Mouse (Mus musculus) kidney, postnatal 36 days (tissue): ENCODE results near the gene Ppp1r10.
A peak's percentile ranks its signal among the peaks of the same experiment; 100 is the strongest.

Experiments used
- DNase-seq, 2 experiments: peaks; one replicate each; pipeline ENCODE4 v3.0.0; 2021 to 2022; ENCODE audit warnings: mixed read lengths in 2 of 2

Ppp1r10 gene

DNA sequence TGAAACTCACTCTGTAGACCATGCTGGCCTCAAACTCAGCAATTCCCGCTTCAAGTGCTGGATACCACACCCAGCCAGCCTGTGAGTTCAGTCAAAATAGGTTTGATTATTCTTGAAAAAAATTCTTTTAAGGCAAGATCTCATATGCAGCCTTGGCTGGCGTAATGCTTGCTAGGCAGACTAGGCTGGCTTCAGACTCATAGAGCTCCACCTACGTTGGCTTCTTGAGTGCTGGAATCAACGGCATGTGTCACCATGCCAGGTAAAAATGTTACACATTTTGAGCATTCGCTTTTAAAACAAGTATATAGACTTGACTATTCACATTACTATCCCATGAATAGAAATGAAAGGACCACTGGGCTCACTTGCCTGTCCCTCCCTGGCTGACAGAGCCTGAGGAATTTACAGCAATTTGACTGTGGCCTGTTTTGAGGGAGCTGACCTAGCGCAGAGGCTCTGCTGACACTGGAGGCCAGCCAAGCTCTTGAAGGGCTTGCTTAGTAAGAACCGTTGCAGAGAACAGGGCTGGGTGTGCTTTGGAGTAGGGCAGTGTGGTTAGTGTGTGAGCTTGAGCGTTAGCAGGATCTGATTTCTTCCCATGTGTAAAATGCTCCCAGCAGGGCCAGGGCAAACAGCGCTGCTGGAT lies 12.8 kb upstream of the Ppp1r10 start:
- peak; percentile 78 to 80 for DNase-seq

DNA sequence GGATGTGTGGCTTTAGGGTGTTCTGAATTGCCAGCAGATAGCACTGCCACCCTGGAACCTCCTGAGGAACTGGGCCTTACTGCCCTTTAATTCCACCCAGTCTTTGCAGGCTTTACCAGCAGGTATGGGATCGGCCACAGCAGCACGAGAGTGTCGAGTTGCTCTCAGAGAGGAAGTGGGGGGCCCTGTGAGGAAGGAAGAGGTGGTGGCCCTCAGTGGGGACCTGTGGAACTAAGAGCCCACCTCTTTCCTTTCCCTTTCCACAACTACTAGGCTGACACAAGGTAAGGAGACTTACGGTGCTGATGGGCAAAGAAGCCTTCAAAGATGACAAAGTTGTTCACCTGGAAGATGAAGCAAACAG lies 12.3 kb upstream of the Ppp1r10 start:
- no peak for DNase-seq

DNA sequence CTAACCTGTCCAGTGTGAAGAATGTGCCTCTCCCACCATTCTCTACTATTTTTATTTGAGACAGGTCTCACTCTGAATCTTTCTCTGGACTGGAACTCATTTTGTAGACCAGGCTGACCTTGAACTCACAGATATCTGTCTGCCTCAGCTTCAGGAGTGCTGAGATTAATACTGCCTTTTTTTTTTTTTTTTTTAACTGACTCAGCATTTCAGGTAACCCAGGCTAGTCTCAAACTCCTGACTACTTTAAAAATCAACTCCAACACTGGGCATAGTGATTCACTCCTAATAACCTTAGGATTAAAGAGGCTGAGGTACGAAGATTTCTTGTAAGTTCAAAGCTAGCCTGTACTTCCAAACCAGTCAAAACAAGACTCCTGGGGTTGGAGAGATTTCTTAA lies 10.6 kb upstream of the Ppp1r10 start:
- no peak for DNase-seq

DNA sequence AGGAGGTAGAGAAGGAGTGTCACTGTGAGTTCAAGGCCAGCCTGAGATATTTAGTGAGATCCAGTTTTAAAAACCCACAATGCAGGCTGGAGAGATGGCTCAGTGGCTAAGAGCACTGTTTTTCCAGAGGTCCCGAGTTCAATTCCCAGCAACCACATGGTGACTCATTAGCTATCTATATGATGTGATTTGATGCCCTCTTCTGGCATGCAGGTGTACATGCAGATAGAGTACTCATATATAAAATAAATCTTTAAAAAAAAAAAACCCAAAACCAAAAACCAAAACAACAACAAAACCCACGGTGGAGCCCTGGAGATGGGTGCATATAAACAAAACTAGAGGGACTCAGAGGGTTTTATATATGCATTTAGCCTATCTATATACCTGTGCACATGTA lies 8.6 kb upstream of the Ppp1r10 start:
- DNase-seq: no peak

DNA sequence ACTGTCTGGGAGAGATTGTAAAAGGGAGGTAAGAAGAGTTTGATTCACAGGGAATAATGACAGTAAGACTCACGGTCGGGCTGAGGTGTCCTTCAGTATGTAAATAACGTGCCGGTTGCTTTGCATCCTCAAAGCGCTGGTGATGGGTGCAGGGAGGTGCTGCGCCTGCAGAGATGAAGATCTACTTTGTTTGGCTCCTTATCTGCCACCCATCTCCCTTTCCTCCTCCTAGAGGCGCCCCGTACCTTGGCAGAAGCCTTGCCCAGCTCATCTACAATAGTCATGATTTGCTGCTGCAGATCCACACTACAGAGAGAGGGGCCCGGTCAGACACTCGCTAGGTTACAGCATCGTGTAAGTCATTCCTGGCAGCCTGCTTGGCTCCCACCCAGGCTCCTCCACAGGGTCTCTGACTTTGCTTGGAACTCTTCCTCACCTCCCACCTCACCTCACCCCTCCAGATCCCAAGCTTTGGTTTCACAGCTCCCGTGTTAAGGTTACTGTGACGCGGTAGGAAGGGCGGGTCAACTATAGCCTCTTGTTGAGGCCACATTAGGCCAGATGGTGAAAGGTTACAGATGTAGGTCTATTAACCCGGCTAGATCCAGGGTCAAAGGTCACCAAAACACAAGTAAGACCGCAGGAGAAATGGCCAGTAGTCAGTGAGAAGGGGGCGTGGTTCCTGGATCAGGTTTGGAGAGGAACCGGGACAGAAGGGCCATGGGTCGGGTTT lies 6.9 kb upstream of the Ppp1r10 start:
- DNase-seq: no peak

DNA sequence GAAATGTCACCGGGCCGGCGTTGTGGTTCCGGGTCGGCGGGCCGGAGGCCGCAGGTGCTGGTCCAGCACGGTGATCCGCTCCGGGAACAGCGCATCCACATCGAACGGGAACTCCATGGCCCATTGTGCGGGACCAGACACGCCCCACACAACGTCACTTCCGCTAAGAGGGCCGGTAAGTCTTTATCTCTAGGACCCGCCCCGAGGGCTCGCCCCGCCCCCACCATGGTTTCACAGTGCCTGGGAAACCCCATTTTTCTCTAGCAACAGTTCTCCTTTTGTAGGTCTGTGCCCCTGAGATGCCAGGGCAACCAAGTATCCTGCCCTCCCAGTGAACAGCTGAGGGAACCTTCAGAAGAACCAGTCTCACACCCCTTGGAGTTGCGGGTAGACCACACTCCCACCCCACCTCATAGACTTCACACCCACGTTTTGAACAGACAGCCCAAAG lies 6.3 kb upstream of the Ppp1r10 start, which contains the start of gene Atat1:
Atat1 (minus strand) TSS at position 157 of the 451 bp plus-strand sequence.
- DNase-seq: peak; percentile 98 to 100

DNA sequence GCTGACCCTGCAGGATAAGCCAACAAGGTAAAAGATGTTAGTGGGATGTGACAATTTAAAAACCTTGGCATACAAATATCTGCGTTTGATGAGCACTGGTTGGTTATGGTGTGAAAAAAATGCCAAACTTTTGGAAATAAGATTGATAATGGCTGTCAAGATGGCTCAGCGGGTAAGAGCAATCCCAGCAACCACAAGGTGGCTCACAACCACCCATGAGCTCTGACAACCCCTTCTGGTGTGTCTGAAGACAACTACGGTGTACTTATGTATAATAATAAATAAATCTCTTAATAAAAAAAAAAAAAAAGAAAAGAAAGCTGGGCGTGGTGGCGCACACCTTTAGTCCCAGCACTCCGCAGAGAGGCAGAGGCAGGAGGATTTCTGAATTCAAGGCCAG lies 1.3 kb upstream of the Ppp1r10 start:
- no peak for DNase-seq

DNA sequence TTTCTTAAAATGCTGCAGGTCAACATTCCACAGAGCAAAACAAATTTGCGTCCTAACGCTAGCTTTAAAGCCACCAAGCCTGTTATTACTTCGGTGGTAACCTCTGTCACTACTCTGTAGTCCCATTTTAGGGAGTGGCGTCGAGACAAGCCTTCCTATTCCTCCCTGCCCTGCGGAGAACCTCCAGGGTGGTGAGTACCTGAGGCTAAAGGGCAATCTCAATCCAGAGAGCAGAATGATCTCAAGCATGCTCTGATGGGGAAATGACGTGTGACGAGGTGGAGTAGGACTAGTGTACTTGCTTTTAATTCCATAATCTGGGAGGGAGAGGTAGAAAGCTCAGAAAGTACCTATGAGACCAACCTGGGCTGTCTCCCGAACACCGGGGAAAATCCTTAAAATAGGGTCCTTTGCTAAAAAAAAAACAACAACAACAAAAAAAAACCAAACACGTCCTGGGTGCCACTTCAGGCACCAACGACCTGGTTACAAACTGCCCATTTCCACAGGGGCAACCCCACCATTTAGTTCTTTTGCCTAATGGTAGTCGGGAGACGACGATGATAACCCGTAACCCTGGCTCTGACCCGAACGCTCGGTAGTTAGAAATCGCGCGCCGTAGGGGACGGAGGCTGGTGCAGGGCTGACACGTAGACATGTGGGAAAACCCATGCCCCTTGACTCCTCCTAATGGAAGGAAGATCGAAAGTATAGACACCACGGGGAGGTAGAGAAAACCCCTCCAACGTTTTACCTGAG lies 517 bp upstream of the Ppp1r10 start:
- peak; percentile 57 for DNase-seq

DNA sequence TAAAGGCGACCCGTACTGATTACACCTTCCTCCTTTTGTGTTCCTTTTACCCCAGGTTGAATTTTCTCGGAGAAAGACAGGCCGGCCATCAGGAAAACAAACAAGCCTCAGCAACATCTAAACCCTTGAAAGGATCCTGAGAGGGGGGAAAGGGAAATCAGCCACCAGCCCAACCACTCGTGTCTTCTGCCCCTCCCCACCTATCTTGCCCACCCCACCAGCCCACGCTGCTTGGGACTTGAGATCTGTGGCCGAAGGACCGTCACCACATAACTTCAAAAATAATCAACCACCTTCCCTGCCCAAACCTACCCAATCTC lies 869 bp downstream of the Ppp1r10 start:
- peak; percentile 20 to 50 for DNase-seq

DNA sequence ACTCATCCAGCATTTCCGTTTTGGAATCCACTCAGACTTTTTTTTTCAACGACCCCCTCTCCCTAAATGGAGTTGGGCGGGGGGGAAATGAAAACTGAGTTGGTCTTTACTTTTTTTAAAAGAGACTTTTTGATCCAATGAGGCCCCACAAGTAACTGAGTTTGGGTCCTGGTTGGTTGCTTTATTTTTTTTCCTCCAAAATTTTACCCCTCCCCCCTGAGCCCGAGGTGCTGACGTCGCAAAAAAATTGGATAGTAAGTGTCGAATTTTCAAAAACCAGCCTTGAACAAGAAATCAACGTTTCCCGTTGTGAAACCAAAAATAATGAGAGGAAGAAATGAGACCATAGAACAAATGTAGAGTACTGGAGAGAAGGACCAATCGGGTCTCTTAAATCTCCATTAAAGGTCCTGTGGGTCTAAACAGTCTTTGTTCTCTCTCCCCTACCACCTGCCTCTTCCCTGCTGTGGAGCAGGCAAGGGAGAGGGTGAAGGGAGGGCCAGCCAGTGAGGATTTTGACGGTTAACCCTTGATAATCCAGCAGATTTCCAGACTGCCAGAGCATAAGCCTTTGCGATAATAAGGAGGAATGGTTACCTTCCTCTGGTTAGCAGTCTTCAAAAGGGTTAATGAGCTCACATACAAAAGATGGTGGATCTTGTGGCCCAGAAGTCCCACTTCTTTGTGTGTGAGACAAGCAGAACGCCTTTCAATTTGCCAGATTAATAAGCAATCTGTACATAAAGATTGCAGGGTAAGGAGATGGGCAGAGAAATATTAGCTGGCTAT lies 1.4 kb downstream of the Ppp1r10 start:
- DNase-seq: peak; percentile 34 to 45

DNA sequence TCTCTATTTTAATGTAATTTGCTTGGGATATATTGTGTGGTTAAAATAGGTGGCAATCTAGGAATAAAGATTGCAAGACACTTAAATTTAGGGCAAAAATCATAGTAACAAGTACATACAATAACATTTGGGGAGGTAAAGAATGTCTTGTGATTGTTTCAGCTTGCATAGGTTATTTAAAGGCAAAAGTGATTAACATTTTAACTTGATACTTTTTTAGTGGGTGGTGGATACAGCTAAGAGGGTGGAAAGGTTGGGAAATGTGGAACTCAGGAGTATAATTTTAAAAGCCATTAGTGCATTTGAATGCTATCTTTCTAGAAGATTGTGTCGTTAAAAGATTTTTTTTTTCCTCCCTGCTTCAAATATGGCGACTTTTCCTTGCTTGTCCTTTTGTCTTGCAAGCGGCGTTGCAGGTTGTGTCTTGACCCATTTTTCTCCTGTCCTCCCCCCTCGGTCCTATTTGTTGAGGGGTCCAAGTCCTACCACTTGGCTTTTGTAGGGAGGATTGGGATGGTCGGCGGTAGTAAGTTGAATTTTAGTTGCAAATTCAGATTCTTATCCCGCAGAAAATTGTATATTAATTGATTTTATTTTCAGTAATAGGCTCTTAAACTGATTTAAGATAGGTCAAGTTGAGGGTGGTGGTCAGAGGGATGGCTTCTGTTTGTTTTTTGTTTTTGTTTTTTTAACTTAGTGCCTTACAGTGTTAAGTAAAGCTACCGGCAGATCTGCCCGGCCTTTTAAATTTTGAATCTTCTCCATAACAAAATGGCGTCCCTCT lies 2.2 kb downstream of the Ppp1r10 start:
- peak; percentile 49 to 58 for DNase-seq

DNA sequence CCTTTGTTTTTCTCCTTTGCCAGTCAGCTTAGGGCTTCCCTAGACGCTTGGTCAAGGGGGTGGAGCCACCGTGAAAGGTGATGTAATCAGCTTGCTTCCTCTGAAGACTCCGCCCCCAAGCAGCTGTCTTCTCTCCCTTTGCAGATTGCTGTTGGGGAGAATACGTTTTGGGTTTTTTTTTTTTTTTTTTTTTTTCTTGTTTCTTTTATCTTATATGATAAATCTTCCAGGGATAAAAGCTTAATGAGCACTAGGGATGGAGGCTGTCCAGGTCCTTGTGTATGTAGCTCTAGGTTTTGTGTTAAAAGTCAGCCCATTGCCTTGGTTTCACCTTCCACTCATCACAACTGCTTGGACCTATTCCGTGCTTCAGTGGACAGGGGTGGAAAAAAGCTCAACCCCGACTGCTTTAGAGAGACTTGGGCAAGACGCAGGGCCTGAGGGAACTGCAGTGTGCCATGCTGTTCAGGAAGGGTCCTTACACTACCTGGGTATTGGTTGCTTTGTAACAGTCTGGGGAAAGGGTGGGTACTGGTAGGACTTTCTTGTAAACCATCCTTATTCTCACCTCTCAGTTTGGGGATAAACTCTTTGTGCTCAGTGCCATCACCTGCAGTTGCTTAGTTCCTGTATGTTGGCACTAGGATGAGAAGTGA lies 3.0 kb downstream of the Ppp1r10 start:
- peak; percentile 98 for DNase-seq

DNA sequence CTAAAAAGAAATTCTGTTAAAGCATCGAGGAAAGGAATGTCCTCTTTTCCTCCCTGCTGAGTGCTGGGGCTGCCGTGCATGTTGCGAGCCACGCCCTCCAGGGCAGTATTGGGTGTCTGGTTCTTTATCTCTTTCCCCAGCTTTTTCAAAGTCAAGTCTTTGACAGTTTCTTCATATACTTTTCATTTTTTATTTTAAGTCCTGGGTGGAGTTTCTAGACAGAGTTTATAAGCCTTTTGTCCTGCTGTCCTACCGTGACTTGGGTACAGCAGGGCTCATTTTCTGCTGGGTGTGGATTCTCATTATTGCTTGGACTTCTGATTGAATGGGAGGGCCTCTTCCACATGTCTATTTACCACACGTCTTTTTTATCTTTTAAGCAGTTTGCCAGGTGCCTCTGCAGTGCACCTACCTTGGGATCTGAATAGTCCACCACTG lies 3.6 kb downstream of the Ppp1r10 start:
- peak in 1 of 2 experiments; percentile 41 for DNase-seq

DNA sequence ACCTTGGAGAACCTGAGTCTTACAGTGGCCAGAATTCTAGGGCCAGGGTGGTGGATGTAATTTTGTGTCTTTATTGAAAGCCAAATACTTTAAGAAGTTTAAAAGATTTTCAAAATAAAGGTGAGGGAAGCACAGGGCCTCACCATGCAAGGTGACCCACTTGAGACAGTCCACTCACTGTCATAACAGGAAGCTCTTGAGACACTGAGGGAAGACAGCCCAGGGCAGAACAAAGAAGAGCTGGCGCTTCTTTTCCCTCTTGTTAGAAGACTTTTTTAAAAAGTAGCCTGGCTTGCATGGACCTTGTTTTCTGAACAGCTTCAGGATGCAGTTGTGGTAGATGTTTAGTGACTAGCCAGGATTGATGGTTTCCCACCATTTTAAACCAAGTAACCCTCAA lies 4.2 kb downstream of the Ppp1r10 start:
- peak in 1 of 2 experiments; percentile 27 for DNase-seq

DNA sequence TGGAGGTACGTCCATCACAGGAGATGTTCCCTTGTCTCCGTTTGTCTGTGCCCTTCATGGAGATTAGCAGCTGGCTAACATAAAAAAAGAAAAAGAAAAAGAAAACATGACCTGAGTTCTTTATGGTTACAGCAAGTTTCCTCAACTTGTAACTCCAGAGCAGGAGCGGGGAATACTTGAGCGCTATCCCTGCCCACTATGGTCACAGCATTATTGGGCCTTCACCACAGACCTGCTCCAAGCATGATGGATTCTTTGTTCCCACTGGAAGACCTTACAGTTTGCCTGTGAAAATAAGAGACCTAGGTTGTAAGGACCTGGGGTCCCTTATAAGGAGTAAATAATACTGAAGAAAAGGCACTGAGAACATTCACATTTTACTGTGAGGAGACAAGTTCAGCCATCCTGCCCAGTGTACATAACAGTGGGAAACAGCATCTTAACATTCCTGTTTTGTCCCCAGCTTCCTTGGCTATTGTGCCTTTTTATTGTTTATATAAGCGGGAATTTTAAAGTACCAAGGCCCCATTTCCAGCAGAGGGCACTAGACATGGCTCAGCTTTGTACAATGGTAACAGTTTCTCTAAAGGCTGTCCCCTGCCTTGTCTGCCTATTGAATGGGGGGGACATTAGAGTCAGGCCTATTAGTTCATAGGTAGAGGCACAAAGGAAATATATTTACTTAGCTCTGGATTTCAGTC lies 4.8 kb downstream of the Ppp1r10 start:
- DNase-seq: peak; percentile 46 to 62

DNA sequence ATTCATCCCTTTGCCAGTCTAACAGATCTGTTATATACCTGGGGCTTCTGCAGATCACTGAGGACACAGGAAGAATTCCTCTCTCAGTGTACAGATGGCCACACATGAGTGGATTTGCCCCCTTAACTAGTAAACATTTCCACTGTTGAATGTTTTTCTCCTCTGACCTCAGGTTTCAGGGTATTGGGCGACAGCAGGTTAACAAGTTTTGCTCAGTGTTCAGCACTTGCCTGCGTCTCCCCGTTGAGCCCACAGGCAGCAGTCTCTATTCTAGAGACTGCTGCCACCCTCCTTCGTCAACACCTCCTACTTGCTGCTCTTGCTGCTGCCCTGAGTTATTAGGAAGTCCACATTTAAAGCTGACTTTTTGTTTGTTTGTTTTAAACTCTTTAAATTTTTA lies 5.5 kb downstream of the Ppp1r10 start:
- peak in 1 of 2 experiments; percentile 26 for DNase-seq

DNA sequence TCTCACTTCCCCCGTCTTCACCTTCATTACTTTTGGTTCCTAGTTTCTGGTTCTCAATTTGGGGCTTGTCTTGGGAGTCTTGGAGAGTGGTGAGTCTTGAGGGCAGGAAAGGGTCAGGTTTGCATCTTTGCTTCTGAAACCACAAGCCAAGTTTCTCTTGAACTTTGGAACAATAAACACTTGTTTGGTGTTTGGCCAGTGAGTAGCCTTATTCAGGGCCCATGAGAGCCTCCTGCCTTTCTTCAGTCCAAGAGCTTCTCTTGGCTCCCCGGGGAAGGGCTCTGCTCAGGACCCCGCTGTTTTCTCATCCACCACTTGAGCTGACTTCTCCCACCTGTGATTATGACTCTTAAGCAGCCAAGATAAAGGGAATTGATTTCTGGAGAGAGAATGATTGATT lies 6.3 kb downstream of the Ppp1r10 start:
- DNase-seq: peak; percentile 33 to 56

DNA sequence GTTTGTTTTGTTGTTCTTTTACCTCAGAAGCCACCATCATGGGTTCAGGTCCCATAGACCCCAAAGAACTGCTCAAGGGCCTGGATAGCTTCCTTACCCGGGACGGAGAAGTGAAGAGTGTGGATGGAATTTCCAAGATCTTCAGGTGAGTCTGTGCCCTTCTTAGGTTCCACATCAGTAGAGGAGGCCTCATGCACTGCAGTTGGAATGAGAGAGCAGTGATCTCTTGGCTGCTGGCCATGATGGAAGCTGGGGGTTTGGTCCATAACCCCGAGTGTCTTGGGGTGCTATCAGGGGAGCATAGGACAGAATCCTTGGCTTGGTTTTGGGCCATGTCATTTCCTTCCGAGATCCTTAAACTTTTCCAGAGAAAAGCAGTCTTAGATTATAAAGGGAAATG lies 7.0 kb downstream of the Ppp1r10 start:
- DNase-seq: peak in 1 of 2 experiments; percentile 57

DNA sequence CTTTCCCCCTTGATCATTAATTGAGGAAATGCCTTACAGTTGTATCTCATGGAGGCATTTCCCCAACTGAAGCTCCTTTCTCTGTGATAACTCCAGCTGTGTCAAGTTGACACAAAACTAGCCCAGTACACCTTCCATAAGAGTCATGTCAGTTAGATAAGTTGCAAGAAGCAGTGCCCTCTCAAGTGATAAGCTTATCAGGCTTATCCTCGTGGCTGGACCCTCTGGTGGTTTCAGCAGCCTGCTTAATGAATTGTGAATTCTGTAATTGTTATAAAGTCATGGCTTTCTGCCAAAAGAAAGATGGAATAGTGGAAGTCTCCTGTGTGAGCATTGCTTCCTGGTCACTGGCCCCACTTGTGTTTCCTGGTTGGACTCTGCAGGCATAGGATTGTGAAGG lies 11.2 kb downstream of the Ppp1r10 start:
- DNase-seq: no peak

DNA sequence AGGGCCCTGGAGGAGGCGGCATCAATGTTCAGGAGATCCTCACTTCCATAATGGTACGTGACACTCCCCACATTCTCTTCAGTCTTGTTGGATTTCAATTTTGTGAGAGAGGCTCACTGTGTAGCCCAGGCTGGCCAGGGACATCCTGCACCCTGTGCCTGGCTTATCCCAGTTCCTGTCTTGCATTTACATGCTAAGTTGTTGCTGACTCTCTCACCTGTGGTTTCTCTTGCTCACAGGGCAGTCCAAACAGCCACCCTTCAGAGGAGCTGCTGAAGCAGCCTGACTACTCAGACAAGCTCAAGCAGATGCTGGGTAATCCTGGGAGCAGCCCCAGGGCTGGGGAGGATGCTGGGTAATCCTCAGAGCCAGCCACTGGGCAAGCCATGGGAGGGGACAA lies 13.3 kb downstream of the Ppp1r10 start:
- no peak for DNase-seq

DNA sequence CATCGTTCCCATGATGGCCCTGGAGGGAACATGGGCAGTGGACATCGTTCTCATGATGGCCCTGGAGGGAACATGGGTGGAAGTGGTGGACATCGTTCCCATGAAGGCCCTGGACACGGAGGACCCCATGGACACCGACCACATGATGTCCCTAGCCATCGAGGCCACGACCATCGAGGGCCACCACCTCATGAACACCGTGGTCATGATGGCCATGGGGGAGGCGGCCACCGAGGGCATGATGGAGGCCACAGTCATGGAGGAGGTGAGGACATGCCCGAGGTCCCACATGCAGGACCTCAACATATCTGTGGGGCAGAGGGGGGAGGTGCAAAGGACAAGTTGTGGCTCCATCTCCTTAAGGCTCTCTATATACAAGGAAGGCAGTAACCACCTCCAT lies 14.4 kb downstream of the Ppp1r10 start:
- no peak for DNase-seq
